Mouse (Mus musculus): ENCODE results near the gene Matn4. TPM values are rescaled to one million over a fixed set of nuclear protein-coding genes. Genes with fewer than 3 reads are reported as not detected.

Matn4 gene
- polyA plus RNA-seq (2016; fragmentation: Nextera tagmentation; extraction: Ambion mirVana), result 8.2 and 9.0 TPM in 2 replicates

DNA sequence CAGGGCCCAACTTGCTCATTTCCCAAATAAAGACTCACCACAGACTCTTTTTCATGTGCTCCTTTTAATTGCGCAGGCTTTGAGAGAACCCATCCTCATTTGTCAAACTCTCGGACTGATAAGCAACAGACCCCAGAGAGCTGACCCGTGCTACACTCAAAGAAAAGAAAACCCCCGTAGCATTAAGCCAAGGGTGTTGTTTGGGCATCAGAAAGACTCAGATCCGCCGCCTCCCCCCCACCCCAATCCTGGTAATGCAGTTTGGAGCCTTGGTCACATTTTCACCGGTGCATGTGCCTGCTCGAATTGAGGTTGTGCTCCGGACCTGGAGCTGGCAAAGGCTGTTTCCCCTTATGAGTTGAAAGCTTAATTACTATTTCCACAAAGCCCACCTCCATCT lies at the start of gene Matn4:
Gene Matn4 (minus strand): TSS at position 101 of the 400 bp plus-strand sequence.
- H3K9ac ChIP-seq, result 0 out of 2 replicates have a peak within 1 kb of the TSS, but pooled peaks have one; percentile 33
- peak within 1 kb of the TSS; percentile 27 for H3K4me3 ChIP-seq
- H3K27ac ChIP-seq, result no peak within 1 kb of the TSS
- H3K36me3 ChIP-seq, result no peaks in the 10 kb centered on the region
- H3K4me1 ChIP-seq, result peaks cover 11% of the 10 kb centered on the region; the same call in 1 of the 2 replicates
- peaks cover 94% of the 10 kb centered on the region for H3K27me3 ChIP-seq (replicated peaks)
- 10% methylated on average over 9 of the region's 9 CpGs for WGBS
- H3K9me3 ChIP-seq, result no peaks in the 10 kb centered on the region
- no peak for ATAC-seq (ENCODE audit: low FRiP score, low read depth)
- H3K4me2 ChIP-seq (replicated peaks), result peak within 1 kb of the TSS; percentile 58

DNA sequence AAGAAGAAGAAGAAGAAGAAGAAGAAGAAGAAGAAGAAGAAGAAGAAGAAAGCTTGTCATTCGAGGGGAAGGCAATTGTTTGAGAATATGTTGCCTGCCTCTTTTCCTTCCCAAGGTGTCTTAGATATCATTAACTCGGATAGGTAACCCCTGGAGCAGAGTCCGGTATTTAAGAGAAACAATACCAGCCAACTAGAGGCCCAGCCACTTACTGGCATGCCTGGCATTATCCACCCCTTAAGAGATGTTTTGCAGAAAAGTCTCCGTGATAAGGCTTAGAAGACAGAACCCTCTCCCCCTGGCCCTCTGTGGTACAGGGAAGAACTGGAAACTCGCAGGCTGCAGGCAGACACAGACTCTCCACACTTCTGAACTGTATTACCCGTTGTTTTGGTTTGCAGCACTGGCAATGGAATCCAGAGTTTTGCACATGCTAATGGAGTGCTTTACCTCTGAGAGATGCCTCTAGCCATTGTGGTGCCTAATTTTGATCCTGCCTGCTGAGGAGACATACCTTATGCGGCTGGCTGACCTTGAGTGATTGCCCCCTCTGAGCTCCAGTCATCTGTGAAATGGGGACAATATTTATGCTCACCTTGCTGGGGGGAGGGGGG lies 49.0 kb upstream of the Matn4 start:
- no peaks in the 10 kb centered on the region for H3K27me3 ChIP-seq (replicated peaks)
- peaks cover 8% of the 10 kb centered on the region for H3K4me1 ChIP-seq
- H3K4me3 ChIP-seq, result no peak overlapping the region
- WGBS, result 74% methylated on average over 7 of the region's 7 CpGs
- H3K9me3 ChIP-seq, result no peaks in the 10 kb centered on the region
- no peak for ATAC-seq (ENCODE audit: low FRiP score, low read depth)
- H3K9ac ChIP-seq, result no peak overlapping the region
- H3K27ac ChIP-seq, result no peak overlapping the region
- no peaks in the 10 kb centered on the region for H3K36me3 ChIP-seq
- H3K4me2 ChIP-seq (replicated peaks), result no peak overlapping the region

DNA sequence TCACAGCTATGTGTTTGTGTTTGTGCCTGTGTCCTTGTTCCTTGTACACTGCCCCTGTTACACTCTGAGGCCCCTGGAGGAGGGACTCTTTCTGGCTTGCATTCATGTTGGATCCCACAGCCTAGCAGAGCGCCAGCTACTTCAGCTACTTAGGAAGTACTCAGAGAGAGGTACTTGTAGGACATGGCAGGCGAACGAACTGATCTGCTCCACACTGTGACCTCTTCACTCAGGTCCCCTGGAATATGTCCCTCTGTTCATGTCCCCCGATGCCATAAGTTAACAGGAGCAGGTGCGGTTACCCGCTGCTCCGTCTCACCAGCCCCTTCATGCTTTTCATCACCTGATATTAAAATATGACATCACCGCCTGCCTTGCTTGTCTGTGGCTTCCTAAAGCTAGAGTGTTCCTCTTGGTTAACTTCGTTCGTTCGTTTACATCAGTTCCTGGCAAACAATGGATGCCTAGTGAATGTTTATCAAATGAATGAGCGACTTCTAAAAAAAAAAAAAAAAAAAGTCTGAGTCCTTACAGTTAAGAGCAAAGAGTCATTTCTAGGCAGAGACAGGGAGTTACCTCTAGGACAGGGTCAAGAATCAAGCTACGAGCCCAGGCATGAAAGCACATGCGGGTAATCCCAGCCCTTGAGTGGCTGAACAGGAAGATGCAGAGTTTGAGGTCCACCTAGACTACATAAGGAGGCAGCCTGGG lies 48.2 kb upstream of the Matn4 start:
- Histone ChIP-seq H3K4me2 (replicated peaks) (no peak overlapping the region), H3K4me1 (peaks cover 8% of the 10 kb centered on the region), H3K36me3 (no peaks in the 10 kb centered on the region), H3K27ac (no peak overlapping the region), H3K27me3 (replicated peaks) (no peaks in the 10 kb centered on the region), H3K9ac (no peak overlapping the region), H3K4me3 (no peak overlapping the region), H3K9me3 (no peaks in the 10 kb centered on the region)
- 82% methylated on average over 14 of the region's 14 CpGs for WGBS
- ATAC-seq (ENCODE audit: low FRiP score, low read depth), result no peak

DNA sequence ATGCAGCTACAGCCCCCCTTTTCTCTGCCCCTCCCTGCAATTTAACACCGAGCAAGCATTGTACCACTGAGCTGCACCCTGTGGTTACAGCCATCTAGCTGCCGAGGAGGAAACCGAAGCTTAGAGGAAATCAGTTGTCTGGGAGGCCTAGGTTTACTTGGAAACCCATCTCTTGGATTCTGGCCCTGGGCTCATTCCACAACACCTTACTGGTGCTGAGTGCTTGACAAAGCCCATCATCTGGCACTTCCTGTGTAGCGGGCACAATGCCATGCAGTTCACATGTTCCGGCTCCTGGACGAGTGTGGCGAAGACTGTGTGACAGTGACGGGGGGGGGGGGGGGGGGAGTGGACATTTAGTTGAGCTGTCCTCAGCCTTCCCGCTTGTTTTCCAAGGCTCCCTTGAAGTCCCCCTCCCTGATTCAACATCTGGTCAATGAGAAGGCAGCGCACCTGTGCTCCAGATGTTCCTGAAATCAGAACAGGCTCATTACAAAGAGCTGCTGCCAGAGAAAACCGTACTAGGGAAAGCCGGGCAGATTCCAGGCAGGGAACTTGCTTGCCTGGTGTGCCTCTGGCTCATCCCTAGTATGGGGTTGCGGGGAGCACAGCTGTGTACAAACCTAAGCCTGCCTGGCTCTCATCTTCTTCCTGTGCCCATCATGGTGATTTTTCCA lies 47.2 kb upstream of the Matn4 start:
- H3K9ac ChIP-seq, result no peak overlapping the region
- H3K4me3 ChIP-seq, result no peak overlapping the region
- H3K4me1 ChIP-seq, result peaks cover 7% of the 10 kb centered on the region
- ATAC-seq (ENCODE audit: low FRiP score, low read depth), result no peak
- WGBS, result 49% methylated on average over 13 of the region's 13 CpGs
- no peaks in the 10 kb centered on the region for H3K9me3 ChIP-seq
- H3K27me3 ChIP-seq (replicated peaks), result no peaks in the 10 kb centered on the region
- no peaks in the 10 kb centered on the region for H3K36me3 ChIP-seq
- no peak overlapping the region for H3K4me2 ChIP-seq (replicated peaks)
- no peak overlapping the region for H3K27ac ChIP-seq

DNA sequence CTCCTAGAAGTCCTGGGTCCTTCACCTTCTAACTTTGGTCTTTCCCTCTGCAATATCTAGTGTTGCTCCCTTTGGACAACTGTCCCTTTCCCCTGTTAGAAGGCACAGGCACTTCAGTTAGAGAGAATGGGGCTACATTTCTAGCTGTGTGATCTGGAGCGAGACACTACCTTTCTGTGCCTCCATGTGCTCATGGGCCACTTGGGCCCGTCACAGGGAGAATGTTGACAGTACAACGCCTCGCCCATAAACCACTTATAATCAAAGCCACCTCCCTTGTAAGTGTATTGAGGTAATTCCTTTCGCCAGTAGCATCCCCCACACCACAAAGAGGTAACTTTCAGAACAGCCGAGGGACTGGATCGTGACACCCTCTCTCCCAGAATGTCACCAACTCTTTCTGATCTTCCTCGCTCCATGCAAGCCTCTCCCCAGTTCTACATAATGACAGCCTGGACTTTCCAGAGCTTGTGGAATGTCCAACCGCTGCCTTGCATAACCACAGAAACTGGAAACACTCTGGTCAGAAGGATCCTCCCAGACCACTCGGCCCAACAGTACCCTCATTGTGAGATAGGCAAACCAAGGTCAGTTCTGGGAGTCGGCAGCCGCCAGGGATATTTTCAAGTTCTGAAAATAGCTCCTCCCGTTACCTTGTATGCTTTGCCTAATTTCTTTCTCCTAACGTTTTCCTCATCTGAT lies 44.5 kb upstream of the Matn4 start:
- H3K27ac ChIP-seq, result no peak overlapping the region
- H3K4me1 ChIP-seq, result no peaks in the 10 kb centered on the region
- 88% methylated on average over 14 of the region's 14 CpGs for whole genome bisulfite sequencing
- no peak overlapping the region for H3K9ac ChIP-seq
- H3K4me3 ChIP-seq, result no peak overlapping the region
- no peak for ATAC-seq (ENCODE audit: low FRiP score, low read depth)
- H3K9me3 ChIP-seq, result no peaks in the 10 kb centered on the region
- H3K36me3 ChIP-seq, result no peaks in the 10 kb centered on the region
- H3K27me3 ChIP-seq (replicated peaks), result no peaks in the 10 kb centered on the region
- no peak overlapping the region for H3K4me2 ChIP-seq (replicated peaks)

DNA sequence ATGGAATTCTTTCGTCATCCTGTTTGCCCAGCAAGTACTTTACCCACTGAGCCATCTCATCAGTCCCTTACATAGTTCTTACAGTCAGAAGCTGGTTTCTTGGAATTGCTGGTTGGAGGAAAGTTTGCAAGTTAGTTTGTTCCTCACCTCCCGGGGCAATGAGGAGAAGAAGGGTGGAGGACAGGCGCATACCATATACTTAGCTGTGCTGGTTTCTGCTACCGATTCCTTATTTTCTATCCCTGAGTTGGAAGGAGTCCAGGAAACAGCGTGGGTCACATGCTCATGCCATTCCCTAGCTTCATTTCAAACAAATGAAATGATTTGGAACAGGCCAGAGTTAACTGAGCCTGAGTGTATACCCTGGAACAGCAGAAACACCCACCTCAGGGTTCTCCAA lies 44.0 kb upstream of the Matn4 start:
- no peaks in the 10 kb centered on the region for H3K36me3 ChIP-seq
- H3K27me3 ChIP-seq (replicated peaks), result no peaks in the 10 kb centered on the region
- no peaks in the 10 kb centered on the region for H3K4me1 ChIP-seq
- H3K9ac ChIP-seq, result no peak overlapping the region
- H3K27ac ChIP-seq, result no peak overlapping the region
- no peak overlapping the region for H3K4me2 ChIP-seq (replicated peaks)
- ATAC-seq (ENCODE audit: low FRiP score, low read depth), result no peak
- H3K9me3 ChIP-seq, result no peaks in the 10 kb centered on the region
- no peak overlapping the region for H3K4me3 ChIP-seq
- 82% methylated on average over 5 of the region's 5 CpGs for WGBS

DNA sequence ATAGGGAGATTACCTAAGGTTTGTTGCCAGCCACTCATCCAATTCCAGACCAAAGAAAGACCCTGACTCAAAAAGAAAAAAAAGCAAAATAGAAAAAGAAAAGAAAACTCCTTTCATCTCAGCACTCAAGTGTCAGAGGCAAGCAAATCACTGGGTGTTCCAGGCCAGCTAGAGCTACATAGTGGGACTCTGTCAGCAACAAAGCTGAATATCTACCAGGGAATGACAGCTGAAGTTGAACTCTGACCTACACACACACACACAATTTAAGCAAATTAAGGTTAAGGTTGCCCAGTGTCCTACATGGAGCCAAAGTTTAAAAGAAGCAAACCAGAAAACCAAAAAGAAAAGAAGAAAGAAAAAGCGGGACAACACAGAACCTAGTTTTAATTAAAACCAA lies 43.2 kb upstream of the Matn4 start:
- no peaks in the 10 kb centered on the region for H3K36me3 ChIP-seq
- 88% methylated on average over 1 of the region's 1 CpGs for WGBS
- no peak for ATAC-seq (ENCODE audit: low FRiP score, low read depth)
- H3K4me3 ChIP-seq, result no peak overlapping the region
- no peak overlapping the region for H3K27ac ChIP-seq
- no peaks in the 10 kb centered on the region for H3K9me3 ChIP-seq
- H3K9ac ChIP-seq, result no peak overlapping the region
- H3K27me3 ChIP-seq (replicated peaks), result no peaks in the 10 kb centered on the region
- H3K4me1 ChIP-seq, result peaks cover 3% of the 10 kb centered on the region; the same call in 1 of the 2 replicates
- H3K4me2 ChIP-seq (replicated peaks), result no peak overlapping the region

DNA sequence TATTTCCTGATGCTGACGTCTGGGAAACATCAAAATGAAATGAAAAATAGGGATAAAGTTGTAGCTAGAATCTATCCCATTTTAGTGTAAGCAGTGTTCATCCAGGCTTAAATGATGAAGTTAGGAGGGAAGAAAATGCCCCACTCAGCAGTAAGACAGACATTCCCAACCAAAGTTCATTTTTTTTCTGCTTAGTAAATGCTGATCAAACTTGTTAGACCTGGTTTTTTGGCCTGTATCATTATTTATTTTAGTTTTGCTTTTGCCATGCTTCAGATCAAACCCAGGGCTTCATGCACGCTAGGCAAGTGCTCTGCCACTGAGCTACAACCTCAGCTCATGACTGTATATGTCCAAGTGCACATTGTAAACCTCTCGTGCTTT lies 41.1 kb upstream of the Matn4 start:
- Histone ChIP-seq H3K4me1 (peaks cover 19% of the 10 kb centered on the region), H3K9me3 (no peaks in the 10 kb centered on the region), H3K4me3 (no peak overlapping the region), H3K36me3 (no peaks in the 10 kb centered on the region), H3K27ac (no peak overlapping the region), H3K9ac (no peak overlapping the region), H3K27me3 (replicated peaks) (peaks cover 17% of the 10 kb centered on the region), H3K4me2 (replicated peaks) (no peak overlapping the region)
- ATAC-seq (ENCODE audit: low FRiP score, low read depth), result no peak
- whole genome bisulfite sequencing, result 79% methylated on average over 3 of the region's 3 CpGs

DNA sequence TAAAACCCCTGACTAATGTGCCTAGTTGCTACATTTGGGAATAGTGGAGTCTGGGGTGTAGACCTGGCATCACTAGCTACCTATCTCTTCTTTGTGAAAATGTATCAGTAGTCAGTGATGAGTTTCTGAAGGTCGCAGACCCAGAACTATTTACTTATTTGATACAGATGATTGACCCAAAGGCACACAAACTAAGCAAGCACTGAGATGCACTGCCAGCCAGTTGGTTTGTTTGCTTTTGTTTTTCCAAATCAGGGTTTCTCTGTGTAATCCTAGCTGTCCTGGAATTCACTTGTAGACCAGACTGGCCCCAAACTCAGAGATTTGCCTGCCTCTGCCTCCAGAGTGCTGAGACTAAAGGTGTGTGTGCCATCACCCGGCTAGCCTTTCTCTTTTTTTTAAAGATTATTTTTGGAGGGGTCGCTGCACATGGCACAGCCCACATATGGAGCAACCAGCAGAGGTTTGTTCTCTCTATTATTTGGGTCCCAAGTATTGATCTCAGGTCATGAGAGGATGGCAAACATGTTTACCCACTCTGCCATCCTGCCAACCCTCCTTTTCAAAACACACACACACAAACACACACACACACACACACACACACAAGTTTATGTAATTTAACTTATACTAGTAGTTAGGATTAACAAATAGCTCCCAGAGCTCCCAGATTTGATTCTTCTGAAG lies 40.6 kb upstream of the Matn4 start:
- ATAC-seq (ENCODE audit: low FRiP score, low read depth), result no peak
- Histone ChIP-seq H3K9me3 (no peaks in the 10 kb centered on the region), H3K9ac (no peak overlapping the region), H3K4me2 (replicated peaks) (no peak overlapping the region), H3K27me3 (replicated peaks) (peaks cover 17% of the 10 kb centered on the region), H3K4me1 (peaks cover 19% of the 10 kb centered on the region), H3K36me3 (no peaks in the 10 kb centered on the region), H3K4me3 (no peak overlapping the region), H3K27ac (no peak overlapping the region)
- WGBS, result 85% methylated on average over 3 of the region's 3 CpGs

DNA sequence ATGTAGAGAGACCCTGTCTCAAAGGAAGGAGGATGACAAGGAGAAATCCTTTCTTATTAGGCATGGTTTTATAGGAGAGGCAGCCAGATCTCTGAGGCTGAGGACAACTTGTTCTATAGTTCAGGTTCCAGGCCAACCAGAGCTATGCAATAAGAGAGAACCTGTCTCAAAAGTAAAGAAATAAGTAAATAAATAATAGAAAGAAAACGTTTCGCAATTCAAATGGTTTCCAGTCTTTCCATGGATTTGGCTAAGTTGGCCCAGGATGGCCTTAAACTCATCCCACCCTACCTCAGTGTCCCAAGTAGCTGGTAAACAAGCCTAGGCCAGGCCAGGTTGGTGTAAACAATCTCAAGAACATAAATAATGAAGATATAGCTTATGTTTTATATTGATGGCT lies 39.7 kb upstream of the Matn4 start:
- ATAC-seq (ENCODE audit: low FRiP score, low read depth), result no peak
- 90% methylated on average over 2 of the region's 2 CpGs for WGBS
- no peak overlapping the region for H3K27ac ChIP-seq
- H3K36me3 ChIP-seq, result no peaks in the 10 kb centered on the region
- no peaks in the 10 kb centered on the region for H3K9me3 ChIP-seq
- no peak overlapping the region for H3K4me3 ChIP-seq
- H3K9ac ChIP-seq, result no peak overlapping the region
- H3K27me3 ChIP-seq (replicated peaks), result peaks cover 17% of the 10 kb centered on the region
- peaks cover 19% of the 10 kb centered on the region for H3K4me1 ChIP-seq
- no peak overlapping the region for H3K4me2 ChIP-seq (replicated peaks)

DNA sequence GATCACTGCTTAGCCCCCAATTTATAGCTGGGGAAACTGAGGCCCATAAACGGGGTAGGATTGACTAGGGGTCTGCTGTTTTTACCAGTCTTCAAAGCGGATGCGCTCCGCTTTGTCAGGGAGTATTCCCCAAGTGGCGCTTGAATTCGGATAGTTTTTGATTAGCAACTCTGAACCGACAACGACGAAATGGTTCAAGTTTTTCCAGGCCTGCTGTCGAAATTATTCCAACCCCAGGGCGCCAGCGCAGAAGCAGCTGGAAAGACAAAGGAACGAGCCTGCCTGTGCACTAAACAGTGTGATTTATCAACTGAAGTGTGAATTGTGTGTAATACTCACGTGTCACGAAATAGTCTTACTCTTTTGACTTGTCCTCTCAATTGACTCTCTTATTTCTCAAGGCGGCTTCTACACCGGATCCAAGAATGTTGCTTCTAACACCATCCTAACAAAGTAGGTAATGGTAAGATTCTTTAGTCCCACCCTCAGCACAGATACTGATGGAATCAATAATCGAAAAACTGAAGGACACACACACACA lies 38.6 kb upstream of the Matn4 start, which contains the start of gene Sdc4:
Gene Sdc4 (minus strand): TSS at position 428 of the 541 bp plus-strand sequence.
- H3K27ac ChIP-seq, result no peak within 1 kb of the TSS
- peak within 1 kb of the TSS; percentile 92 for H3K4me2 ChIP-seq (replicated peaks)
- no peaks in the 10 kb centered on the region for H3K36me3 ChIP-seq
- peaks cover 17% of the 10 kb centered on the region for H3K27me3 ChIP-seq (replicated peaks)
- H3K4me3 ChIP-seq, result peak within 1 kb of the TSS; percentile 48
- ATAC-seq (ENCODE audit: low FRiP score, low read depth), result peak; percentile 23; the same call in 1 of the 2 replicates
- no peaks in the 10 kb centered on the region for H3K9me3 ChIP-seq
- H3K4me1 ChIP-seq, result peaks cover 19% of the 10 kb centered on the region
- 4% methylated on average over 18 of the region's 18 CpGs for WGBS
- H3K9ac ChIP-seq, result peak within 1 kb of the TSS; percentile 59

All from neural tube, embryonic 12.5 days (tissue).